28 mouse cellular contexts compared by ENCODE assay signal in genomic region chr16:97033540-97034058, GRCm38 (mm10).
DNase-seq lines count a peak whose midpoint lies in the region; ATAC-seq and TF ChIP-seq lines count a peak whose summit lies in the region.
"Had no signal": no experiment of that assay in that cellular context is flagged by ENCODE, and none has a peak within 500 bp of the region (broad histone marks: within the 10 kb centered on the region; RNA-seq: fewer than 3 reads in every experiment).

No protein-coding gene starts in this region.

- no peak overlapping the region for H3K4me2 ChIP-seq in neural tube, embryonic 15.5 days
- no peak overlapping the region for H3K4me2 ChIP-seq in liver, embryonic 14.5 days (ENCODE audit: low read depth)
- no peak overlapping the region for H3K4me2 ChIP-seq in midbrain, postnatal 0 days (ENCODE audit: low read depth, low read length, poor library complexity, severe bottlenecking)
- H3K4me2 ChIP-seq in lung, postnatal 0 days (replicated peaks; ENCODE audit: low read depth, low read length), result no peak overlapping the region
- H3K4me2 ChIP-seq: embryonic facial prominence, embryonic 13.5 days; forebrain, embryonic 12.5 days; forebrain, embryonic 15.5 days; heart, embryonic 12.5 days; heart, embryonic 15.5 days; hindbrain, embryonic 13.5 days had no signal

- H3K36me3 ChIP-seq in heart, embryonic 10.5 days, result no peaks in the 10 kb centered on the region
- H3K36me3 ChIP-seq in neural tube, embryonic 15.5 days, result 0 out of 2 replicates have a peak, but pooled peaks cover 2% of the 10 kb centered on the region
- no peaks in the 10 kb centered on the region for H3K36me3 ChIP-seq in liver, embryonic 14.5 days (replicated peaks; ENCODE audit: control insufficient read depth, insufficient read depth, low read depth)
- H3K36me3 ChIP-seq in midbrain, postnatal 0 days (ENCODE audit: insufficient read depth, low read length), result 0 out of 2 replicates have a peak, but pooled peaks cover 4% of the 10 kb centered on the region
- no peaks in the 10 kb centered on the region for H3K36me3 ChIP-seq in lung, postnatal 0 days (ENCODE audit: insufficient read depth, low read length)
- H3K36me3 ChIP-seq: embryonic facial prominence, embryonic 10.5 days; embryonic facial prominence, embryonic 13.5 days; forebrain, embryonic 12.5 days; forebrain, embryonic 15.5 days; G1E; heart, embryonic 12.5 days; heart, embryonic 15.5 days; hindbrain, embryonic 10.5 days; hindbrain, embryonic 13.5 days had no signal

- no peak overlapping the region for H3K27ac ChIP-seq in heart, embryonic 10.5 days
- H3K27ac ChIP-seq in neural tube, embryonic 15.5 days (replicated peaks), result 0 out of 2 replicates have a peak overlapping the region, but pooled peaks have one; percentile 5
- no peak overlapping the region for H3K27ac ChIP-seq in liver, embryonic 14.5 days
- H3K27ac ChIP-seq in midbrain, postnatal 0 days (ENCODE audit: low read depth, low read length), result no peak overlapping the region
- no peak overlapping the region for H3K27ac ChIP-seq in lung, postnatal 0 days (ENCODE audit: low read length)
- H3K27ac ChIP-seq: embryonic facial prominence, embryonic 10.5 days; embryonic facial prominence, embryonic 13.5 days; forebrain, embryonic 12.5 days; forebrain, embryonic 15.5 days; heart, embryonic 15.5 days; hindbrain, embryonic 10.5 days; hindbrain, embryonic 13.5 days had no signal

- WGBS in heart, embryonic 10.5 days, result 77% methylated on average over 3 of the region's 3 CpGs
- WGBS in neural tube, embryonic 15.5 days, result 83% methylated on average over 3 of the region's 3 CpGs
- 53% methylated on average over 3 of the region's 3 CpGs for WGBS in liver, embryonic 14.5 days (ENCODE audit: insufficient replicate concordance)
- 87% methylated on average over 3 of the region's 3 CpGs for WGBS in midbrain, postnatal 0 days
- WGBS in lung, postnatal 0 days, result 77% methylated on average over 3 of the region's 3 CpGs

- H3K9ac ChIP-seq in neural tube, embryonic 15.5 days (replicated peaks), result no peak overlapping the region
- no peak overlapping the region for H3K9ac ChIP-seq in liver, embryonic 14.5 days (replicated peaks)
- no peak overlapping the region for H3K9ac ChIP-seq in midbrain, postnatal 0 days (replicated peaks; ENCODE audit: low read length, poor library complexity, severe bottlenecking)
- H3K9ac ChIP-seq in lung, postnatal 0 days (replicated peaks; ENCODE audit: low read depth), result no peak overlapping the region
- H3K9ac ChIP-seq: embryonic facial prominence, embryonic 13.5 days; forebrain, embryonic 12.5 days; forebrain, embryonic 15.5 days; heart, embryonic 12.5 days; heart, embryonic 15.5 days; hindbrain, embryonic 13.5 days had no signal

- H3K4me1 ChIP-seq in heart, embryonic 10.5 days, result 0 out of 2 replicates have a peak, but pooled peaks cover 4% of the 10 kb centered on the region
- no peaks in the 10 kb centered on the region for H3K4me1 ChIP-seq in neural tube, embryonic 15.5 days
- H3K4me1 ChIP-seq in liver, embryonic 14.5 days (replicated peaks; ENCODE audit: control insufficient read depth in 2 of 2, insufficient read depth in 2 of 2, low read length in 1 of 2), result no peaks in the 10 kb centered on the region
- H3K4me1 ChIP-seq in midbrain, postnatal 0 days (ENCODE audit: insufficient read depth, low read length), result peaks cover 2% of the 10 kb centered on the region; the same call in 1 of the 2 replicates
- H3K4me1 ChIP-seq in lung, postnatal 0 days (ENCODE audit: insufficient read depth, low read depth, low read length), result no peaks in the 10 kb centered on the region
- H3K4me1 ChIP-seq: embryonic facial prominence, embryonic 10.5 days; embryonic facial prominence, embryonic 13.5 days; heart, embryonic 12.5 days; heart, embryonic 15.5 days; hindbrain, embryonic 10.5 days; hindbrain, embryonic 13.5 days had no signal

- no peaks in the 10 kb centered on the region for H3K9me3 ChIP-seq in heart, embryonic 10.5 days
- no peaks in the 10 kb centered on the region for H3K9me3 ChIP-seq in neural tube, embryonic 15.5 days (replicated peaks)
- H3K9me3 ChIP-seq in liver, embryonic 14.5 days (ENCODE audit: control insufficient read depth, low read length), result no peaks in the 10 kb centered on the region
- no peaks in the 10 kb centered on the region for H3K9me3 ChIP-seq in midbrain, postnatal 0 days (ENCODE audit: low read length)
- H3K9me3 ChIP-seq in lung, postnatal 0 days (ENCODE audit: low read length), result no peaks in the 10 kb centered on the region
- H3K9me3 ChIP-seq: embryonic facial prominence, embryonic 10.5 days; embryonic facial prominence, embryonic 13.5 days; forebrain, embryonic 12.5 days; forebrain, embryonic 15.5 days; G1E; heart, embryonic 12.5 days; heart, embryonic 15.5 days; hindbrain, embryonic 10.5 days; hindbrain, embryonic 13.5 days had no signal

- DNase-seq in heart, embryonic 10.5 days (ENCODE audit: low spot score), result peak; percentile 71
- DNase-seq in heart, postnatal 25 days (ENCODE audit: low spot score), result no peak
- DNase-seq in neural tube, embryonic 10.5 days (ENCODE audit: extremely low spot score, low spot score), result no peak
- DNase-seq in liver, embryonic 14.5 days (ENCODE audit: low read depth in 3 of 3, low spot score in 3 of 3), result no peak
- no peak for DNase-seq in midbrain, postnatal 0 days (ENCODE audit: low spot score)
- DNase-seq in lung, postnatal 0 days (ENCODE audit: low spot score), result no peak
- DNase-seq: adrenal gland, postnatal 10 days; B cell, adult 2 months; cerebellum, adult 2 months; cerebellum, adult 9-11 months; cerebellum, postnatal 25 days; embryo, embryonic 11 days; gastrocnemius, postnatal 25 days; heart, postnatal 14 days had no signal

- intact Hi-C loops in heart, postnatal 25 days (cut with DNase I), result no loop called here

- TF ChIP-seq CTCF in liver, embryonic 14.5 days (IDR thresholded peaks at IDR 0.05; ENCODE audit: low read depth), result no peak
- TF ChIP-seq CTCF in midbrain, postnatal 0 days (IDR thresholded peaks at IDR 0.05), result no peak
- no peak for TF ChIP-seq CTCF in lung, postnatal 0 days (IDR thresholded peaks at IDR 0.05)

- H3K4me3 ChIP-seq in heart, embryonic 10.5 days, result no peak overlapping the region
- no peak overlapping the region for H3K4me3 ChIP-seq in neural tube, embryonic 15.5 days (replicated peaks)
- no peak overlapping the region for H3K4me3 ChIP-seq in liver, embryonic 14.5 days (ENCODE audit: insufficient read depth in 1 of 2, low read depth in 2 of 2, low read length in 2 of 2)
- H3K4me3 ChIP-seq in midbrain, postnatal 0 days (ENCODE audit: low read depth, low read length), result no peak overlapping the region
- no peak overlapping the region for H3K4me3 ChIP-seq in lung, postnatal 0 days (ENCODE audit: low read depth, low read length)
- H3K4me3 ChIP-seq: embryonic facial prominence, embryonic 10.5 days; embryonic facial prominence, embryonic 13.5 days; erythroblast, embryonic 14.5 days; forebrain, embryonic 12.5 days; forebrain, embryonic 15.5 days; heart, embryonic 12.5 days; heart, embryonic 15.5 days; hindbrain, embryonic 10.5 days; hindbrain, embryonic 13.5 days had no signal

- TF ChIP-seq EP300 in liver, embryonic 14.5 days (IDR thresholded peaks at IDR 0.05; ENCODE audit: low read depth), result no peak
- TF ChIP-seq EP300 in lung, postnatal 0 days (IDR thresholded peaks at IDR 0.05), result no peak

- no peaks in the 10 kb centered on the region for H3K27me3 ChIP-seq in heart, embryonic 10.5 days (ENCODE audit: insufficient read depth, poor library complexity, severe bottlenecking)
- no peaks in the 10 kb centered on the region for H3K27me3 ChIP-seq in neural tube, embryonic 15.5 days (replicated peaks)
- H3K27me3 ChIP-seq in liver, embryonic 14.5 days (ENCODE audit: control insufficient read depth, insufficient read depth, low read length), result no peaks in the 10 kb centered on the region
- H3K27me3 ChIP-seq in midbrain, postnatal 0 days (ENCODE audit: insufficient read depth, low read length), result no peaks in the 10 kb centered on the region
- no peaks in the 10 kb centered on the region for H3K27me3 ChIP-seq in lung, postnatal 0 days (replicated peaks; ENCODE audit: insufficient read depth, low read length)
- H3K27me3 ChIP-seq: CH12.LX; embryonic facial prominence, embryonic 13.5 days; forebrain, embryonic 12.5 days; forebrain, embryonic 15.5 days; heart, embryonic 12.5 days; heart, embryonic 15.5 days; hindbrain, embryonic 13.5 days; Patski had no signal

- no peak for ATAC-seq in neural tube, embryonic 15.5 days (ENCODE audit: low FRiP score)
- ATAC-seq in liver, embryonic 14.5 days (ENCODE audit: insufficient read depth), result peak; percentile 58
- no peak for ATAC-seq in midbrain, postnatal 0 days (ENCODE audit: low FRiP score)
- no peak for ATAC-seq in lung, postnatal 0 days
- ATAC-seq: forebrain, embryonic 15.5 days; hindbrain, embryonic 16.5 days; Patski had no signal
